Mouse (Mus musculus) splenic B cell, adult 2 months (primary cell): Measurements from ENCODE around the gene Ly6c2.
"Not testable (repeated sequence)": the region's sequence is repeated elsewhere in the genome, so short reads cannot be mapped to it uniquely, and the experiment has no call there.

Experiments
- DNase-seq: peaks from one replicate; pipeline ENCODE4 v3.0.0-alpha.2; 2011; ENCODE audit warnings: low read depth, low spot score
- H3K27me3 ChIP-seq: 2 replicates; pipeline ENCODE4 v1.6.1; 2012; ENCODE audit warnings: mild to moderate bottlenecking, low read length, moderate library complexity, mixed read lengths; ENCODE audit not compliant: control insufficient read depth, poor library complexity, insufficient read depth, severe bottlenecking
- H3K36me3 ChIP-seq: 2 replicates; pipeline ENCODE4 v1.6.1; 2012; ENCODE audit warnings: mild to moderate bottlenecking, low read length, moderate library complexity, mixed read lengths; ENCODE audit not compliant: control insufficient read depth, poor library complexity, insufficient read depth, severe bottlenecking

Gene Ly6c2

DNA sequence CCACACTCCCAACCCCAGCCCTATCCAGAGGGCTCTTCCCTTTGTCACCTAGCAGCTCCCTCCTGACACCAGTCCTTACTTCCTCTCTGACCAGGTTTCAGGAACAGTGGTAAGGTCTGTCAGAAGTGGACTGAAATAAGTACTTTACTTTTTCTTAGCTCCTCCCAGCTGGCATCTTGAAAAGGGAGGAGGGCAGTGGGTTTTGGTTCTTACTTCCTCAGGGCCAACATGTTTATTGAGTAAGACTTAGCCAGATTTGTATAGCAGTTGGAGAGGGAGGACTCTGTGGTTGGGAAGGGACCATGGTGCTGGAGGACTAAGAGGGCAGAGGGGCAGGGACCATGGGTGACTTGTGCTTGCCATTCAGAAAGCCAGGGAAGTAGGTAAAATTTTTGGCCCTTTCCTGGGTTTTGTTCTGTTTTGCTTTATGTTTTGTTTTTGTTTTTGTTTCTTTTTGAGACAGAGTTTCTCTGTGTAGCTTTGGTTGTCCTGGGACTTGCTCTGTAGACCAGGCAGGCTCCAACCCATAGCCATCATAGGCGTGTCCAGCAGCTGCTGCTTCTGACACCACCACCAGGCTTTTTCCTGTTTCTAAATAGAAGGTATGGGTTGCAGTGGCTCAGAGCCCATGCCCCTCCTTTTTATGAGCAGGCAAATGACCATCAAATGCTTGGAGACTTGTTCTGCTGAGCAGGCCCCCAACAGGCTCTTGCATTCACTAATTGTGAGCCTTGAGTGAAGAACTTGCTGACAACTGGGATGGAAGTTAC lies at the start of gene Ly6c2:
Gene Ly6c2, minus strand, starts transcription at position 110 of the 770 bp plus-strand sequence.
- H3K36me3 ChIP-seq, H3K27me3 ChIP-seq: not testable (repeated sequence)
- DNase-seq = peak; percentile 27

- no peaks in the 10 kb centered on the region for H3K27me3 ChIP-seq
- no peaks in the 10 kb centered on the region for H3K36me3 ChIP-seq
- DNase-seq = no peak
Observed at GRCm38 (mm10) chr15:75157646-75158045, 45.9 kb upstream of the Ly6c2 start.

GRCm38 (mm10) chr15:75154940-75155339 lies 43.2 kb upstream of the Ly6c2 start, which contains the start of gene Ly6g:
TSS of gene Ly6g (plus strand) at chr15:75155240.
- H3K36me3 ChIP-seq = no peaks in the 10 kb centered on the region
- no peak for DNase-seq
- H3K27me3 ChIP-seq = no peaks in the 10 kb centered on the region

- Histone ChIP-seq H3K27me3 (no peaks in the 10 kb centered on the region), H3K36me3 (no peaks in the 10 kb centered on the region)
- DNase-seq = no peak
Observed at GRCm38 (mm10) chr15:75153087-75153486, 41.3 kb upstream of the Ly6c2 start.

DNA sequence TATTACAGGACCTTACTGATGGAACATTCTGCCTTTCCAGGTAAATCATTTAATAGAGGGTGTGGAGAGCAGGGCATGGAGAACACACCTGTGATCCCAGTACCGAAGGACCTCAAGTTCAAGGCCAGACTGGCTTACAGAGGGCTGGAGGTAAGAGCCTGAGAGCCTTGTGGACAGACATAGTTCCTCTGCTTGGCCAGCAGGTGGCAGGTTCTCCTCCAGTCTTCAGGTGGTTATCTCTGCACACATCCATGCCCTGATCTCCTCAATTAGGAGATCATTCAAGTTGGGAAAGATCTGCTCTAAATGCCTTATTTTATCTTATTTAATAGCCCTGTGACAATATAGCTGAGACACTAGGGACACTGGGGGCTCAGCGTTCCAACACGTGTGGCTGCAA lies 32.0 kb upstream of the Ly6c2 start:
- no peaks in the 10 kb centered on the region for H3K27me3 ChIP-seq
- peak; percentile 61 for DNase-seq
- no peaks in the 10 kb centered on the region for H3K36me3 ChIP-seq

DNA sequence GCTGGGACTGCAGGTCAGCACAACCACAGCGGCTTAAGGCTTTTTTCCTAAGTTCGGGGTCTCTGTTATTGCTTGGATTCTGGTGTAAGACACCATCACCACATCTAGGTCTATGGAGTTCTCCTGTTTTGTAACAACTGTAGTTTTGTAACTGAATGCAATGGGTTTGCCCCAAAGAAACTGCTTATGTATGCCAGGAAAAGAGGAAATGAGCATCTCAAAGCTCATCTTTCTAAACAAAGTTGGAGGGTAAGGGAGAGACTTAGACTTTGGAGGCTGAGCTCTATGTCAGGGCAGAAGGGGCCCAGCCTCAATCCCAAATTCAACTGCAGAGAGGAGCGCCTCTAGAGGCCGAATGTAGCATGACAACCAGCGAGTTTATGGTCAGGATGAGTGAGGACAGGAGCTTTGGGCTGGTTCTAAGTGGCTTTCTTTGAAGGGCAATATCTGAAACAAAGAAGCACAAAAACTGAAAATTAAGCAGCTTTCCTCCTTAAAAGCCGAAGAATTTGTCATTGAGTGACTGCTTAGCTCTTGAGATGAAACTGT lies 30.1 kb upstream of the Ly6c2 start:
- H3K27me3 ChIP-seq, H3K36me3 ChIP-seq: not testable (repeated sequence)
- DNase-seq = peak; percentile 72

DNA sequence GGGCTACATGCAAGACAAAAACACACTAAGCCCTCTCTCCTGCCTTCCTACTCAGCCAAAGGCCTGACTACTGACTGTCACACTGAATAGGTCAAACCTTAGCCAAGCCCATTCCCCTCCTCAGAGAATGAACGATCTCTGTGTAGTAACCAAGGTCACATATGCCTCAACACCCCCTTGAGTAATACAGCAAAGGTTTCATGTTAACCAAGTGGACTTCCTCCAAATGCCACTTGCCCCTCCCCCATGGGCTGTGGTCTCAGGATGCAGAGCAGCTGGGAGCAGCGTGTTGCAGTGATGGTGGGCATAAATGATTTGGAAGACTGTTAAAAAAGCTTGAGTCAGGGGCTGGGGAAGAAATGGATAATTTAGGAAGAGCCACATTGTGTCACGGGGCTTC lies 26.0 kb upstream of the Ly6c2 start:
- not testable (repeated sequence) for DNase-seq, H3K36me3 ChIP-seq, H3K27me3 ChIP-seq

DNA sequence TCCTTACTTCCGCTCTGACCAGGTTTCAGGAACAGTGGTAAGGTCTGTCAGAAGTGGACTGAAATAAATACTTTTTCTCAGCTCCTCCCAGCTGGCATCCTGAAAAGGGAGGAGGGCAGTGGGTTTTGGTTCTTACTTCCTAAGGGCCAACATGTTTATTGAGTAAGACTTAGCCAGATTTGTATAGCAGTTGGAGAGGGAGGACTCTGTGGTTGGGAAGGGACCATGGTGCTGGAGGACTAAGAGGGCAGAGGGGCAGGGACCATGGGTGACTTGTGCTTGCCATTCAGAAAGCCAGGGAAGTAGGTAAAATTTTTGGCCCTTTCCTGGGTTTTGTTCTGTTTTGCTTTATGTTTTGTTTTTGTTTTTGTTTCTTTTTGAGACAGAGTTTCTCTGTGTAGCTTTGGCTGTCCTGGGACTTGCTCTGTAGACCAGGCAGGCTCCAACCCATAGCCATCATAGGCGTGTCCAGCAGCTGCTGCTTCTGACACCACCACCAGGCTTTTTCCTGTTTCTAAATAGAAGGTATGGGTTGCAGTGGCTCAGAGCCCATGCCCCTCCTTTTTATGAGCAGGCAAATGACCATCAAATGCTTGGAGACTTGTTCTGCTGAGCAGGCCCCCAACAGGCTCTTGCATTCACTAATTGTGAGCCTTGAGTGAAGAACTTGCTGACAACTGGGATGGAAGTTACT lies 23.5 kb upstream of the Ly6c2 start:
- not testable (repeated sequence) for H3K27me3 ChIP-seq, H3K36me3 ChIP-seq, DNase-seq

DNA sequence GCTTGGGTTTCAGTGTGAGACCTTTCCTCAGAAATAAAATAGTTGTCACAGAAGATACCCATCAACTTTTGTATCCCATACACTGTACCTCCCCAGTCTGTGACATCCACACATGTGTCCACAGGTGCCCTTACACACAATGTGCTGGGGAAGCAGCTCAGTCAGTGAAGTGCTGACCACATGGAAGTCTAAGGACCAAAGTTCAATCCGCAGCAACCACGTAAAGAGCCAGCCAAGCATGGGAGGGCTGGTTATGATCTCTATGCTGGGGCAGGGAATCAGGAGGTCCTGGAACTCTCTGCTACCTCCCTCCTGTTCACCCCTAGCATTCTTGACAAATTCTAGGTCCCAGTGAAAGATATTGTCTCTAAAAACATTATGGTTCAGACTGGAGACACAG lies 20.6 kb upstream of the Ly6c2 start:
- not testable (repeated sequence) for H3K27me3 ChIP-seq, DNase-seq, H3K36me3 ChIP-seq

GRCm38 (mm10) chr15:75120066-75120465 lies 8.3 kb upstream of the Ly6c2 start:
- H3K36me3 ChIP-seq = no peaks in the 10 kb centered on the region
- no peaks in the 10 kb centered on the region for H3K27me3 ChIP-seq
- peak; percentile 80 for DNase-seq

GRCm38 (mm10) chr15:75118742-75119141 lies 7.0 kb upstream of the Ly6c2 start:
- H3K27me3 ChIP-seq, H3K36me3 ChIP-seq: not testable (repeated sequence)
- peak; percentile 78 for DNase-seq

- not testable (repeated sequence) for H3K36me3 ChIP-seq, DNase-seq
Observed at GRCm38 (mm10) chr15:75117481-75117880, 5.7 kb upstream of the Ly6c2 start.

DNA sequence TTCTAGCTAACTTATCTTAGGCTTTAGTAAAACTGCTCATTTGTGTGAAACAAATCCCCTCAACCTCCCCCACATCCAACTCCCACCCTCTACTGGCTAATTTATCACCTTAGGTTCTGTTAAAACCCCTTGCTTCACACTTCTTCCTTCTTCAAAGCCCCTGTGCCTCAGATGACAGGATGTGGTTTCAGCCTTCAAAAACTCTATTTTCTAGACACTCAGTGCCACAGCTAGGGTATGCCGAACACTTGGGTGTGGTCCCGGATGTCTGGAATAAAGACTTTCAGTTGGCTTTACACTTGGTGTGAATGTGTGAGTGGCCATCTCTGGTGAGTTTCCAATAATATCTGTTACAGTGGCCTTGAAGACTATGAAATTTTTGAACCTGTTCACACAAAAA lies 4.8 kb upstream of the Ly6c2 start:
- no peaks in the 10 kb centered on the region for H3K36me3 ChIP-seq
- no peaks in the 10 kb centered on the region for H3K27me3 ChIP-seq
- peak; percentile 71 for DNase-seq

More at GRCm38 (mm10) chr15:75117481-75117880, 5.7 kb upstream of the Ly6c2 start:
- H3K27me3 ChIP-seq = not testable (repeated sequence)

- H3K36me3 ChIP-seq, DNase-seq, H3K27me3 ChIP-seq: not testable (repeated sequence)
Observed at GRCm38 (mm10) chr15:75110424-75110823, 1.3 kb downstream of the Ly6c2 start.

- no peak for DNase-seq
- Histone ChIP-seq H3K36me3 (no peaks in the 10 kb centered on the region), H3K27me3 (no peaks in the 10 kb centered on the region)
Observed at GRCm38 (mm10) chr15:75099261-75099660, 12.5 kb downstream of the Ly6c2 start.
